Mouse (Mus musculus) ES-Bruce4 (cell line): Measurements from ENCODE around the gene Zfp628. TPM values are rescaled to one million over a fixed set of nuclear protein-coding genes. Genes with fewer than 3 reads are reported as not detected.

Source experiments
- H3K27ac ChIP-seq: 2 replicates; pipeline ENCODE4 v1.5.1; 2012; ENCODE audit warnings: low read length, inconsistent platforms; ENCODE audit not compliant: insufficient read depth
- H3K27me3 ChIP-seq: 2 replicates; pipeline ENCODE4 v1.6.1; 2012; ENCODE audit warnings: mild to moderate bottlenecking, low read length, inconsistent platforms; ENCODE audit not compliant: control insufficient read depth, poor library complexity, insufficient read depth, severe bottlenecking
- H3K36me3 ChIP-seq: 2 replicates; pipeline ENCODE4 v1.6.1; 2012; ENCODE audit warnings: inconsistent platforms, mild to moderate bottlenecking, low read length, moderate library complexity; ENCODE audit not compliant: control insufficient read depth, poor library complexity, insufficient read depth, severe bottlenecking
- H3K4me1 ChIP-seq: one replicate; pipeline ENCODE4 v1.8.1; 2011; ENCODE audit warnings: low read length; ENCODE audit not compliant: control insufficient read depth, insufficient read depth
- H3K4me3 ChIP-seq: 2 replicates; pipeline ENCODE4 v1.5.1; 2011; ENCODE audit warnings: low read depth, mild to moderate bottlenecking, low read length
- H3K9ac ChIP-seq: 2 replicates; pipeline ENCODE4 v1.6.1; 2012; ENCODE audit warnings: low read depth, mild to moderate bottlenecking, inconsistent platforms; ENCODE audit not compliant: poor library complexity, severe bottlenecking
- H3K9me3 ChIP-seq: replicated peaks from 2 replicates; pipeline ENCODE4 v1.6.1; 2012; ENCODE audit warnings: mild to moderate bottlenecking, low read length, inconsistent platforms; ENCODE audit not compliant: control insufficient read depth, poor library complexity, insufficient read depth, severe bottlenecking
- CTCF ChIP-seq: IDR thresholded peaks from one replicate; pipeline ENCODE4 v1.8.1; 2011; ENCODE audit warnings: low read depth, low read length
- EP300 ChIP-seq: IDR thresholded peaks from 2 replicates; pipeline ENCODE4 v1.6.1; 2011; ENCODE audit warnings: low read depth, low read length; ENCODE audit not compliant: insufficient read depth
- POLR2A ChIP-seq: IDR thresholded peaks from one replicate; pipeline ENCODE4 v1.8.1; 2011; ENCODE audit warnings: low read length; ENCODE audit not compliant: insufficient read depth
- polyA plus RNA-seq: library from polyadenylated mRNA; stranded (reverse); fragments of >200 nt; gene quantifications from 2 replicates; pipeline ENCODE4 v1.2.4, GENCODE M21; 2011; ENCODE audit warnings: low read depth; ENCODE audit not compliant: missing spikeins, insufficient read depth, insufficient read length

Zfp628 gene
- polyA plus RNA-seq, 1 experiment, result 5.0 TPM

DNA sequence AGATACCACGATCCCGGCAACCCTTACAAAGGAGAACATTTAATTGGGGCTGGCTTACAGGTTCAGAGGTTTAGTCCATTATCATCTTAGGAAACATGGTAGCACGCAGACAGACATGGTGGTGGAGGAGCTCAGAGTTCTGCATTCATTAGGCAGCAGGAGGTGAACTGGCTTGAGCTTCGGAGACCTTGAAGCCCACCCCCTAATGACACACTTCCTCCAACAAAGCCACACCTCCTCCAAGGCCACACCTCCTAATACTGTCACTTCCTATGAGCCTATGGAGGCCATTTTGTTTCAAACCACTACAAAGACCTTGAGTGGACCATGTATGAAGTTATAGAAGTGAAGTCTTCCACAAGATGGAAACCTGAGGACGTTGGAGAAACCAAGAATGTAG, 2.8 kb upstream of the Zfp628 start:
- Histone ChIP-seq H3K36me3 (peaks cover 8% of the 10 kb centered on the region), H3K27me3 (no peaks in the 10 kb centered on the region), H3K4me1 (peaks cover 3% of the 10 kb centered on the region), H3K9me3 (no peaks in the 10 kb centered on the region), H3K27ac (peak overlapping the region; percentile 82), H3K9ac (peak overlapping the region; percentile 84), H3K4me3 (peak overlapping the region; percentile 100)
- no peak for TF ChIP-seq CTCF
- 0 out of 2 replicates have a peak, but pooled peaks have one; percentile 23 for TF ChIP-seq EP300
- TF ChIP-seq POLR2A, result peak; percentile 98

- Histone ChIP-seq H3K36me3 (no peaks in the 10 kb centered on the region), H3K27me3 (no peaks in the 10 kb centered on the region), H3K9me3 (no peaks in the 10 kb centered on the region), H3K9ac (peak overlapping the region; percentile 96), H3K4me3 (peak overlapping the region; percentile 92), H3K4me1 (no peaks in the 10 kb centered on the region), H3K27ac (no peak overlapping the region)
- TF ChIP-seq CTCF (no peak), POLR2A (no peak), EP300 (no peak)
These were observed 826 bp downstream of the Zfp628 start for GRCm38 (mm10) chr7:4915669-4916416.

GRCm38 (mm10) chr7:4917494-4917893, 2.5 kb downstream of the Zfp628 start:
- no peak overlapping the region for H3K27ac ChIP-seq
- H3K9ac ChIP-seq, result no peak overlapping the region
- H3K36me3 ChIP-seq, result no peaks in the 10 kb centered on the region
- no peaks in the 10 kb centered on the region for H3K27me3 ChIP-seq
- no peaks in the 10 kb centered on the region for H3K4me1 ChIP-seq
- H3K9me3 ChIP-seq, result no peaks in the 10 kb centered on the region
- no peak overlapping the region for H3K4me3 ChIP-seq
- TF ChIP-seq EP300 (no peak), CTCF (no peak), POLR2A (no peak)

DNA sequence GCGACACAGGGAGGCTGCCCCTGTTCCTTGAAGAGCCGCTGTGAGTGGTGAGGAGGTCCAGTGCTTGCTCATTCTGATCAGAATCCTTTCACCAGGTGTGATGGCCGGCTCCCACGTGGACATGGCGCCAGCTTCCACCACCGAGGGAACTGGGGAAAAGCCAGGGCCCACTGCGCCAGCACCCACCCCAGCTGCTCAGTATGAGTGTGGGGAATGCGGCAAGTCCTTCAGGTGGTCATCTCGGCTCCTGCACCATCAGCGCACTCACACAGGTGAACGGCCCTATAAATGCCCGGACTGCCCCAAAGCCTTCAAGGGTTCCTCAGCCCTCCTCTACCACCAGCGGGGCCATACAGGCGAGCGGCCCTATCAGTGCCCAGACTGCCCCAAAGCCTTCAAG, 3.7 kb downstream of the Zfp628 start:
- Histone ChIP-seq H3K27me3 (no peaks in the 10 kb centered on the region), H3K36me3 (no peaks in the 10 kb centered on the region), H3K4me3 (0 out of 2 replicates have a peak overlapping the region, but pooled peaks have one; percentile 9), H3K27ac (no peak overlapping the region), H3K9me3 (no peaks in the 10 kb centered on the region), H3K9ac (no peak overlapping the region), H3K4me1 (no peaks in the 10 kb centered on the region)
- TF ChIP-seq POLR2A (no peak), CTCF (no peak), EP300 (no peak)

GRCm38 (mm10) chr7:4919096-4919495, 4.1 kb downstream of the Zfp628 start:
- no peaks in the 10 kb centered on the region for H3K4me1 ChIP-seq

GRCm38 (mm10) chr7:4919971-4920370, 5.0 kb downstream of the Zfp628 start:
- H3K27me3 ChIP-seq, result no peaks in the 10 kb centered on the region
- no peak overlapping the region for H3K27ac ChIP-seq
- no peaks in the 10 kb centered on the region for H3K4me1 ChIP-seq
- no peaks in the 10 kb centered on the region for H3K9me3 ChIP-seq
- H3K4me3 ChIP-seq, result peak overlapping the region; percentile 43
- H3K9ac ChIP-seq, result peak overlapping the region; percentile 1; the same call in 1 of the 2 replicates
- no peaks in the 10 kb centered on the region for H3K36me3 ChIP-seq
- TF ChIP-seq CTCF, result no peak
- no peak for TF ChIP-seq EP300
- no peak for TF ChIP-seq POLR2A

More at GRCm38 (mm10) chr7:4919096-4919495, 4.1 kb downstream of the Zfp628 start:
- no peaks in the 10 kb centered on the region for H3K9me3 ChIP-seq
- H3K27ac ChIP-seq, result no peak overlapping the region
- TF ChIP-seq EP300 (no peak), POLR2A (no peak), CTCF (no peak)
- 0 out of 2 replicates have a peak overlapping the region, but pooled peaks have one; percentile 1 for H3K9ac ChIP-seq
- H3K27me3 ChIP-seq, result no peaks in the 10 kb centered on the region
- no peaks in the 10 kb centered on the region for H3K36me3 ChIP-seq
- peak overlapping the region; percentile 9; the same call in 1 of the 2 replicates for H3K4me3 ChIP-seq
